Mouse (Mus musculus) ovary, adult 18-20 months (tissue): ENCODE results near the gene Ak7.

Experiments used
- DNase-seq: peaks from one replicate; pipeline ENCODE4 v3.0.0; 2022; ENCODE audit warnings: low spot score, mixed read lengths

Ak7 gene

DNA sequence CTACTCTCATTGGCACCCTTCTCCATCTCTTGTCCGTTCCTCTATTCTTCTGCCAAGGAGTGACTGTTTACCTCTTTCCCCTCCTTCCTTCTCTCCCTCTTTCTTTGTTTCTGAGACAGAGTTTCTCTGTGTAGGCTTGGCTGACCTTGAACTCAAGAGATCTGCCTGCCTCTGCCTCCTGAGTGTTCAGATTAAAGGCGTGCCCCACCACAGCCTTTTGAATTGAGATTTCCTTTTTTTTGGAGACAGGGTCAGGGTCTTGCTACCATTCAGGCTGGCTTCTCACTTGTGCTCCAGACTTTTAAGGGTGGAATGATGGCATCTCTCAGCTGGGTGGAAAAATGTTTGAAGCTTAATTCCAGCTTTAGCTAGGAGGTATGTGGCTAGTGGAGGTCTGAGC, 81.8 kb downstream of the Ak7 start:
- DNase-seq, result no peak

DNA sequence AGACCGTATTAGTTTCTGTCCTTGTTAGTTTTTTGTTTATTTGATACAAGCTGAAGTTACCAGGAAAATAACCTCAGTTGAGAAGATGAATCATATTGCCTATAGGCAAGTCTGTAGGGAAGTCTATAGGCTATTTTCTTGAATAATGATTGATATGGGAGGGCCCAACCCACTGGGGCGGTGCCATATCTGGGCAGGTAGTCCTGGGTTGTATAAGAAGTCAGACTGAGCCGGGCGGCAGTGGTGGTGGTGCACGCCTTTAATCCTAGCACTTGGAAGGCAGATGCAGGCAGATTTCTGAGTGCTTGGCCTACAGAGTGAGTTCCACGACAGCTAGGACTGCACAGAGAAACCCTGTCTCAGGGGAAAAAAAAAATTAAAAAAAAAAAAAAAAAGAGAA, 84.1 kb downstream of the Ak7 start:
- no peak for DNase-seq

DNA sequence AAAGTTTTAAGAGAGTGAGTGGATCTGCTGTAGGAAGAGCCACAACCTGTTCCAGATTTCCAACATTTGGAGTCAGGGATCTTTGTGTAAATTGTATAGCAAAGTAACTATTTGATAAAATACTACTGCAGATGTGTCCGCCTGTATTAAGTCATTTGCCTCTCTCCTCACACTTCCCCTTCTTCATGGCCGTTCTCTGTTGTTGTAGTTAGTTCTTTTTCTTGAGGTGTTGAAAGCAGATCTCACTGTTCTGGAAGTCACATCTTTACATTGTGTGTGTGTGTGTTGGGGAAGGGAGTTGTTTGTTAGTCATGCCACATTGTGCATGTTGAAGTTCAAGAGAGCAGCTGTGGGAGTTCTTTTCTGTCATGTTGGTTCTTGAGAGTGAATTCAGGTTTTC, 89.1 kb downstream of the Ak7 start:
- no peak for DNase-seq

DNA sequence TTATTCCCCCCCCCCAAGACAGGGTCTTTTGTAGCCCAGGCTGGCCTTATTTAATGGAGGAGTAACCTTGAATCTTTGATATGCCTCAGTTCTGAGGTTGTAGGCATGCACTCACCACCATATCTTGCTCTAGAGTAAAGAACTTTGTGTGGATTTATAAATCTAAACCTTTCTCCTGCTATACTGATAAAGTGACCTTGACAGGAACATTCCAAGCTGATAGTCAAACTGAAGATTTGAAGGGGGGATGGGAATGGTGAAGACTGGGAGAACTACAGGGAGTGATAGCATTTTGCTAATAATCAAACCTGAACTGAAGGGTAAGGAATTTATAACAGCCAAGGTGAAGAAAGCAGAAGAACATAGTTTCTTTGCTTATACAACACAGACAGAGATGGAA, 92.2 kb downstream of the Ak7 start:
- no peak for DNase-seq

DNA sequence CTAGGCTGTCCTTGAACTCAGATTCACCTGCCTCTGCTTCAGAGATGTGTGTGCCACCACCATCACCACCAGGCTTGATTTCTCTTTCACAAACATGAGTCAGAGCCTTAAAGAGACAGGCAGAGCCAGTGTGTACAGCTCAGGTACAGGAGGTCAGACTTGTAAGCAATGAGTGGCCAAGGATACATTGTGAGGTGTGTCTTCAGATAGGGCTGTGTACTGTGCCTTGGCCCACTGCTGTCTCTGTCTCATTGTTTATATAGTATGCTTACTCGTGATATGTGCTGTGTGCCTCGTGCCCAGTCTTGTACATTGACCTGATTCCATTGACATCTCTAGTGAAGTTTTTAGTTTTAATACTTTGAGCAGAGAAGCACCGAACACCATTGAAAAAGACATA, 100.0 kb downstream of the Ak7 start:
- no peak for DNase-seq

- DNase-seq, result no peak
These were observed 100.4 kb downstream of the Ak7 start for GRCm38 (mm10) chr12:105806205-105806604.

GRCm38 (mm10) chr12:105807416-105807815, 101.6 kb downstream of the Ak7 start:
- DNase-seq, result no peak

DNA sequence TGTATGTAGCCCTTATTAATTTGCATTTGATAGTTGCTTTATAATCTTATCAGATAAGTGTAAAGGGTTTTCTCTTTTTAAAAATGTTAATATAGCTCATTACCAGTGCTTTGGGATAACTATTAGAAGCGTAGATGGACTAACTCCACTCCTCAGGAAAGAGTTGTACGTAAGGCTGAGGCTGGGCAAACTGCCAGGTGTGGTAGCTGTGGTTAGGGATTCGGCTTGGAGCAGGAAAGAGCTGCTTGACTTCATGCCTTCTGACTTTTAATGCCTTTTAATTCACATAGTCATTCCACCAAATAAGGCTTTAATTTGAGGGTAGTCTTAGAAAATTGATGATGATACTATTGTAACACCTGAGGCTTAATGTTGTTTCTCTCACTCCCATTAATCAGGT, 103.2 kb downstream of the Ak7 start:
- no peak for DNase-seq

DNA sequence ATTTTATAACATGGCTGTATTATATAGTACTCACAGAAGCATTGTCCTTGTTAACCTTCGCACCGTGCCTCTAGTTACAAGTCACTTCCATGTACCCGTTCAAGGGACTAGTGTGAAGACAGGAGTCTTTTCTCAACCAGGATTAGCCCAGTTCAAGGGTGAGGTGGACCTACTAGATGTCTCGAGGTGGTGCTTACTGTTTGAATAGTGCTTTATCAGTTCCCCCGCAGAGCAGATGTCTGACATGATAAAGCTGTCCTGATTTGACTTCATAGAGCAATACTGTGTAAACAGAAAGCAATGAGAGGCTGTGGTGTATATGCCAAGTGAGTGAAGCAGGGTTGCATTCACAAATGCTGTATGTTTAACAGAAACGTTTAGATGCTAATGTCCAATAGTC, 104.8 kb downstream of the Ak7 start:
- no peak for DNase-seq

DNA sequence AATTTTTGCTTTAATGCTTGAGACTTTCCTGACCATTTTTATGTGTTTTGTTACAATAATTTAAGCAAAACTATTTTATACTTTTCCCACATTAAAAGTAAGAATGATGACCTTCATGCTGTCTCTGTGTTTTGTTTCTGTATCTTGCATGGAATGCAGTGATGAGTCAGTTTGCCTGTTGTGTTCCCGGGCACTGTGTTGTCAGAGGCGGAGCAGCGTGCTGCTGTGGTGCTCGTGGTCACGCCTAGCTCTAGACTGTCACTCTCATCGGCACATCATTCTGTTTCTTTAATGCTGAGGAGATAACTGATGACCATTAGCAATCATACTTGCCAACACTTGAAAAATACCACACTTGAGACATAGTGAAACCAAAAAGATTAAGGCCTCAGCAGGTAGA, 108.2 kb downstream of the Ak7 start:
- peak; percentile 19 for DNase-seq

- DNase-seq, result no peak
These were observed 117.7 kb downstream of the Ak7 start for GRCm38 (mm10) chr12:105823472-105823871.

- no peak for DNase-seq
These were observed 119.0 kb downstream of the Ak7 start for GRCm38 (mm10) chr12:105824743-105825142.

- DNase-seq, result no peak
These were observed 119.5 kb downstream of the Ak7 start for GRCm38 (mm10) chr12:105825266-105825665.
